ENCODE assay signal across 14 mouse cellular contexts in genomic region chr14:21709545-21709944, GRCm38 (mm10). TPM values are rescaled to one million over a fixed set of nuclear protein-coding genes. Genes with fewer than 3 reads are reported as not detected.
DNase-seq lines count a peak whose midpoint lies in the region; ATAC-seq and TF ChIP-seq lines count a peak whose summit lies in the region.
"Had no signal": no experiment of that assay in that cellular context is flagged by ENCODE, and none has a peak within 500 bp of the region (broad histone marks: within the 10 kb centered on the region; RNA-seq: fewer than 3 reads in every experiment).

No protein-coding gene starts in this region.

- WGBS in forebrain, postnatal 0 days, result 72% methylated on average over 2 of the region's 2 CpGs
- WGBS in forebrain, embryonic 16.5 days, result 61% methylated on average over 2 of the region's 2 CpGs
- WGBS in liver, adult 2 months, result 84% methylated on average over 2 of the region's 2 CpGs
- 66% methylated on average over 2 of the region's 2 CpGs for WGBS in liver, embryonic 11.5 days
- WGBS in embryonic facial prominence, embryonic 14.5 days, result 62% methylated on average over 2 of the region's 2 CpGs

- POLR2A ChIA-PET in Patski (lab: Charles Lee), result no interaction called here

- TF ChIP-seq POLR2A in liver, adult 2 months (IDR thresholded peaks at IDR 0.05; ENCODE audit: extremely low read depth, insufficient read depth, low read length), result no peak

- no peak overlapping the region for H3K4me3 ChIP-seq in forebrain, postnatal 0 days (ENCODE audit: low read depth, low read length)
- H3K4me3 ChIP-seq in forebrain, embryonic 16.5 days (replicated peaks; ENCODE audit: low read length), result no peak overlapping the region
- H3K4me3 ChIP-seq in liver, adult 2 months (ENCODE audit: insufficient read depth, low read depth, low read length), result no peak overlapping the region
- H3K4me3 ChIP-seq in liver, embryonic 11.5 days (ENCODE audit: low read depth, low read length), result no peak overlapping the region
- H3K4me3 ChIP-seq in embryonic facial prominence, embryonic 14.5 days (ENCODE audit: low read depth, low read length), result no peak overlapping the region
- H3K4me3 ChIP-seq: liver, embryonic 13.5 days; neural tube, embryonic 13.5 days had no signal

- no peak for DNase-seq in forebrain, postnatal 0 days
- no peak for DNase-seq in liver, adult 2 months (ENCODE audit: extremely low read depth, low read depth, low spot score)
- DNase-seq in liver, embryonic 11.5 days (ENCODE audit: low spot score), result no peak
- DNase-seq in Patski (ENCODE audit: low read depth, low spot score), result no peak
- DNase-seq in embryonic facial prominence, embryonic 14.5 days (ENCODE audit: low spot score), result no peak
- DNase-seq in yolk sac, embryonic 10.5 days (ENCODE audit: low spot score), result no peak
- DNase-seq in layer of hippocampus, postnatal 36 days, result no peak
- DNase-seq: cerebellum, postnatal 25 days; gastrocnemius, postnatal 10 days; liver, embryonic 13.5 days had no signal

- CTCF ChIA-PET in Patski (lab: Charles Lee), result interaction anchor here (0.9 kb wide), 1 partner anchor 32 kb away, joined by 3 read pairs; no protein-coding TSS in a partner anchor

- H3K79me2 ChIP-seq in liver, adult 2 months (ENCODE audit: control insufficient read depth, insufficient read depth, low read length), result no peaks in the 10 kb centered on the region

- no peaks in the 10 kb centered on the region for H3K27me3 ChIP-seq in forebrain, postnatal 0 days (ENCODE audit: insufficient read depth, low read length)
- H3K27me3 ChIP-seq in forebrain, embryonic 16.5 days (replicated peaks; ENCODE audit: control insufficient read depth, insufficient read depth, low read length), result no peaks in the 10 kb centered on the region
- H3K27me3 ChIP-seq in liver, adult 2 months (ENCODE audit: control insufficient read depth, insufficient read depth, low read length), result no peaks in the 10 kb centered on the region
- no peaks in the 10 kb centered on the region for H3K27me3 ChIP-seq in liver, embryonic 11.5 days (replicated peaks; ENCODE audit: control insufficient read depth, insufficient read depth, low read length)
- no peaks in the 10 kb centered on the region for H3K27me3 ChIP-seq in Patski
- no peaks in the 10 kb centered on the region for H3K27me3 ChIP-seq in embryonic facial prominence, embryonic 14.5 days (replicated peaks; ENCODE audit: control insufficient read depth, insufficient read depth, low read length)
- H3K27me3 ChIP-seq: liver, embryonic 13.5 days; neural tube, embryonic 13.5 days had no signal

- H3K4me2 ChIP-seq in forebrain, postnatal 0 days (ENCODE audit: low read depth), result no peak overlapping the region
- no peak overlapping the region for H3K4me2 ChIP-seq in forebrain, embryonic 16.5 days (ENCODE audit: low read length)
- H3K4me2 ChIP-seq in liver, embryonic 11.5 days, result no peak overlapping the region
- no peak overlapping the region for H3K4me2 ChIP-seq in embryonic facial prominence, embryonic 14.5 days (ENCODE audit: low read depth, low read length)
- H3K4me2 ChIP-seq: liver, embryonic 13.5 days; neural tube, embryonic 13.5 days had no signal

- peak; percentile 28; the same call in 1 of the 2 replicates for TF ChIP-seq CTCF in forebrain, postnatal 0 days (IDR thresholded peaks at IDR 0.05; ENCODE audit: low read depth)
- TF ChIP-seq CTCF in liver, adult 2 months (IDR thresholded peaks at IDR 0.05; ENCODE audit: low read depth, low read length), result peak; percentile 17; the same call in 1 of the 2 replicates
- TF ChIP-seq CTCF in Patski (IDR thresholded peaks at IDR 0.05), result no peak

- H3K9me3 ChIP-seq in forebrain, postnatal 0 days (ENCODE audit: low read length), result no peaks in the 10 kb centered on the region
- no peaks in the 10 kb centered on the region for H3K9me3 ChIP-seq in forebrain, embryonic 16.5 days (ENCODE audit: control insufficient read depth, low read length)
- no peaks in the 10 kb centered on the region for H3K9me3 ChIP-seq in liver, embryonic 11.5 days (ENCODE audit: control insufficient read depth, low read length)
- H3K9me3 ChIP-seq in embryonic facial prominence, embryonic 14.5 days (ENCODE audit: control insufficient read depth, low read length), result no peaks in the 10 kb centered on the region
- H3K9me3 ChIP-seq: liver, embryonic 13.5 days; neural tube, embryonic 13.5 days had no signal

- H3K4me1 ChIP-seq in forebrain, postnatal 0 days (ENCODE audit: insufficient read depth), result peaks cover 10% of the 10 kb centered on the region; the same call in 1 of the 2 replicates
- H3K4me1 ChIP-seq in forebrain, embryonic 16.5 days (replicated peaks; ENCODE audit: control insufficient read depth, insufficient read depth, low read length), result peaks cover 9% of the 10 kb centered on the region
- H3K4me1 ChIP-seq in liver, adult 2 months (ENCODE audit: control insufficient read depth, insufficient read depth, low read length), result no peaks in the 10 kb centered on the region
- H3K4me1 ChIP-seq in liver, embryonic 11.5 days (replicated peaks; ENCODE audit: control insufficient read depth, insufficient read depth, low read length), result 0 out of 2 replicates have a peak, but pooled peaks cover 6% of the 10 kb centered on the region
- peaks cover 32% of the 10 kb centered on the region for H3K4me1 ChIP-seq in embryonic facial prominence, embryonic 14.5 days (ENCODE audit: control insufficient read depth, insufficient read depth, low read length)

- no peaks in the 10 kb centered on the region for H3K36me3 ChIP-seq in forebrain, postnatal 0 days (ENCODE audit: insufficient read depth)
- H3K36me3 ChIP-seq in forebrain, embryonic 16.5 days (ENCODE audit: control insufficient read depth, insufficient read depth), result no peaks in the 10 kb centered on the region
- H3K36me3 ChIP-seq in liver, adult 2 months (ENCODE audit: control insufficient read depth, insufficient read depth, low read length), result no peaks in the 10 kb centered on the region
- H3K36me3 ChIP-seq in liver, embryonic 11.5 days (ENCODE audit: control insufficient read depth, insufficient read depth, low read length), result no peaks in the 10 kb centered on the region
- no peaks in the 10 kb centered on the region for H3K36me3 ChIP-seq in embryonic facial prominence, embryonic 14.5 days (ENCODE audit: control insufficient read depth, insufficient read depth, low read length)
- H3K36me3 ChIP-seq: liver, embryonic 13.5 days; neural tube, embryonic 13.5 days had no signal

- ATAC-seq in forebrain, postnatal 0 days, result no peak
- no peak for ATAC-seq in forebrain, embryonic 16.5 days
- ATAC-seq in liver, embryonic 11.5 days (replicated peaks; ENCODE audit: low FRiP score), result no peak
- peak; percentile 54 for ATAC-seq in Patski
- ATAC-seq in embryonic facial prominence, embryonic 14.5 days (ENCODE audit: low read depth), result no peak

- H3K9ac ChIP-seq in forebrain, postnatal 0 days, result no peak overlapping the region
- no peak overlapping the region for H3K9ac ChIP-seq in forebrain, embryonic 16.5 days (replicated peaks; ENCODE audit: low read depth, low read length)
- no peak overlapping the region for H3K9ac ChIP-seq in liver, adult 2 months (ENCODE audit: low read depth, low read length)
- no peak overlapping the region for H3K9ac ChIP-seq in liver, embryonic 11.5 days (ENCODE audit: low read depth, low read length)
- H3K9ac ChIP-seq in embryonic facial prominence, embryonic 14.5 days (ENCODE audit: low read depth, low read length), result no peak overlapping the region
- H3K9ac ChIP-seq: liver, embryonic 13.5 days; neural tube, embryonic 13.5 days had no signal

- in situ Hi-C loops in Patski (cut with MboI; ENCODE audit: low pct_unique_long_range_greater_than_20kb), result no loop called here

- H3K27ac ChIP-seq in forebrain, postnatal 0 days (ENCODE audit: low read depth, low read length), result no peak overlapping the region
- no peak overlapping the region for H3K27ac ChIP-seq in forebrain, embryonic 16.5 days (ENCODE audit: low read length)
- H3K27ac ChIP-seq in liver, adult 2 months (replicated peaks; ENCODE audit: insufficient read depth, low read depth, low read length), result no peak overlapping the region
- H3K27ac ChIP-seq in liver, embryonic 11.5 days (ENCODE audit: low read depth, low read length), result no peak overlapping the region
- peak overlapping the region; percentile 65 for H3K27ac ChIP-seq in embryonic facial prominence, embryonic 14.5 days (replicated peaks; ENCODE audit: low read depth, low read length)
- H3K27ac ChIP-seq: liver, embryonic 13.5 days; neural tube, embryonic 13.5 days had no signal

RNA-seq across cellular contexts. Expression of gene Dupd1, which starts 4.8 kb away (rescaled TPM):
- total RNA-seq in forebrain, postnatal 0 days (2014; rRNA removed), result 0.24 TPM in 1 of 2 replicates, not detected in the other
- 0.33 and 0.35 TPM in 2 replicates for polyA plus RNA-seq in forebrain, postnatal 0 days (2015; fragmentation: Nextera tagmentation; extraction: Ambion mirVana)
- polyA plus RNA-seq in forebrain, embryonic 16.5 days (2015; fragmentation: Nextera tagmentation; extraction: Ambion mirVana), result 0.24 and 0.29 TPM in 2 replicates
- not detected in 2 replicates for total RNA-seq in liver, adult 2 months (2014; rRNA removed)
- polyA plus RNA-seq in liver, adult 2 months (2012; rRNA removed), result not detected in 2 replicates
- polyA plus RNA-seq in liver, embryonic 11.5 days (2014; fragmentation: Nextera tagmentation; extraction: Ambion mirVana), result 0.15 TPM in 1 of 2 replicates, not detected in the other
- polyA plus RNA-seq in Patski (2021), result not detected
- polyA plus RNA-seq in embryonic facial prominence, embryonic 14.5 days (2014; fragmentation: Nextera tagmentation; extraction: Ambion mirVana), result 0.55 and 0.95 TPM in 2 replicates
- under 1 TPM; 0.51 to 0.70 TPM for total RNA-seq in layer of hippocampus, postnatal 36 days (2021)
- total RNA-seq: hematopoietic stem cell, adult 5-6 weeks; megakaryocyte-erythroid progenitor cell, adult 5-6 weeks had no signal
- polyA plus RNA-seq: liver, embryonic 13.5 days; neural tube, embryonic 13.5 days had no signal

RNA-seq across cellular contexts. Expression of gene Samd8, which starts 40.8 kb away (rescaled TPM):
- 62.4 and 67.6 TPM in 2 replicates for total RNA-seq in forebrain, postnatal 0 days (2014; rRNA removed)
- polyA plus RNA-seq in forebrain, postnatal 0 days (2015; fragmentation: Nextera tagmentation; extraction: Ambion mirVana), result 18.2 and 28.4 TPM in 2 replicates
- polyA plus RNA-seq in forebrain, embryonic 16.5 days (2015; fragmentation: Nextera tagmentation; extraction: Ambion mirVana), result 23.1 and 24.6 TPM in 2 replicates
- total RNA-seq in liver, adult 2 months (2014; rRNA removed), result 27.1 and 40.9 TPM in 2 replicates
- 12.7 and 14.5 TPM in 2 replicates for polyA plus RNA-seq in liver, adult 2 months (2012; rRNA removed)
- 7.1 TPM in 2 replicates for polyA plus RNA-seq in liver, embryonic 11.5 days (2014; fragmentation: Nextera tagmentation; extraction: Ambion mirVana)
- 26.1 TPM for polyA plus RNA-seq in Patski (2021)
- 11.6 and 13.7 TPM in 2 replicates for polyA plus RNA-seq in embryonic facial prominence, embryonic 14.5 days (2014; fragmentation: Nextera tagmentation; extraction: Ambion mirVana)
- total RNA-seq in layer of hippocampus, postnatal 36 days (2021), result 10 to 100 TPM; 84.9 to 87.7 TPM

RNA-seq across cellular contexts. Expression of gene Dusp13, which starts 41.4 kb away (rescaled TPM):
- 0.57 TPM in 1 of 2 replicates, not detected in the other for total RNA-seq in forebrain, postnatal 0 days (2014; rRNA removed)
- 0.23 TPM in 1 of 2 replicates, not detected in the other for polyA plus RNA-seq in forebrain, postnatal 0 days (2015; fragmentation: Nextera tagmentation; extraction: Ambion mirVana)
- polyA plus RNA-seq in forebrain, embryonic 16.5 days (2015; fragmentation: Nextera tagmentation; extraction: Ambion mirVana), result not detected in 2 replicates
- total RNA-seq in liver, adult 2 months (2014; rRNA removed), result 0.20 TPM in 1 of 2 replicates, not detected in the other
- polyA plus RNA-seq in liver, adult 2 months (2012; rRNA removed), result 0.21 TPM in 1 of 2 replicates, not detected in the other
- not detected in 2 replicates for polyA plus RNA-seq in liver, embryonic 11.5 days (2014; fragmentation: Nextera tagmentation; extraction: Ambion mirVana)
- polyA plus RNA-seq in Patski (2021), result 0.36 TPM
- 1.4 and 2.2 TPM in 2 replicates for polyA plus RNA-seq in embryonic facial prominence, embryonic 14.5 days (2014; fragmentation: Nextera tagmentation; extraction: Ambion mirVana)
- total RNA-seq in layer of hippocampus, postnatal 36 days (2021), result under 1 TPM; 0.51 to 0.85 TPM
- total RNA-seq: hematopoietic stem cell, adult 5-6 weeks; megakaryocyte-erythroid progenitor cell, adult 5-6 weeks had no signal
- polyA plus RNA-seq: liver, embryonic 13.5 days; neural tube, embryonic 13.5 days had no signal
